Mouse (Mus musculus): Measurements from ENCODE around the gene Ankrd11. TPM values are rescaled to one million over a fixed set of nuclear protein-coding genes. Genes with fewer than 3 reads are reported as not detected.
A peak's percentile ranks its signal among the peaks of the same experiment; 100 is the strongest.

Gene Ankrd11
- polyA plus RNA-seq, 1 experiment from 2014 or later: 46.5 TPM

DNA sequence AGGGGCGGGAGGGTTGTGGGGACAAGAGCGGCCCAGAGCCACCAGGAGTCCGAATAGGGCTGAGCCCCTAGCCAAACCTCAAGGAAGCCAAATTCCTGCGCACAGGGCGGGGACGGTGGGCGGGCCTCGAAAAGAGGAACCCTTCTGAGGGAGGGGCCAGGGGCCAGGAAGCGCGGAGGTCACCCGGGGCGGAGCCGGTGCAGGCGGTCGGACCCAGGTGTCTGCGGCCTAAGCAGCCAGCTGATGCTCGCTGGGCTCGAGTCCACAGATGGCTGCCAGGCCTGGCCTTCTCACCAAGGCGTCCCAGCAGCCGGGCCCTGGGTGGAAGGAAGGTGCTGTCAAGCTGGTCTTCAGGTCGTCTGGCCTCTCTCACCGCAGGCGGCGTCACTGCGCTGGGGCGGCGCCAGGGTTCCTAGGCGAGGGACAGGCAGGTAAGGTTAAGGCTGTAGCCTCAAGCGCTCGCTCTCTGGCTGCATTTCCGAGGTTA lies 171.7 kb downstream of the Ankrd11 start:
- no peaks in the 10 kb centered on the region for H3K9me3 ChIP-seq (ENCODE audit: low read length)
- peak; percentile 67 for DNase-seq (ENCODE audit: low spot score)
- peak overlapping the region; percentile 30 for H3K4me3 ChIP-seq (ENCODE audit: low read depth, low read length)
- no peak overlapping the region for H3K9ac ChIP-seq (replicated peaks; ENCODE audit: low read depth)
- no peaks in the 10 kb centered on the region for H3K36me3 ChIP-seq (ENCODE audit: insufficient read depth, low read length)
- no peak overlapping the region for H3K27ac ChIP-seq (ENCODE audit: low read length)
- H3K27me3 ChIP-seq (replicated peaks; ENCODE audit: insufficient read depth, low read length): no peaks in the 10 kb centered on the region
- peak overlapping the region; percentile 48 for H3K4me2 ChIP-seq (replicated peaks; ENCODE audit: low read depth, low read length)
- no peak for TF ChIP-seq EP300 (IDR thresholded peaks at IDR 0.05)
- 23% methylated on average over 31 of the region's 31 CpGs for WGBS
- ATAC-seq: peak; percentile 84
- H3K4me1 ChIP-seq (ENCODE audit: insufficient read depth, low read depth, low read length): no peaks in the 10 kb centered on the region

DNA sequence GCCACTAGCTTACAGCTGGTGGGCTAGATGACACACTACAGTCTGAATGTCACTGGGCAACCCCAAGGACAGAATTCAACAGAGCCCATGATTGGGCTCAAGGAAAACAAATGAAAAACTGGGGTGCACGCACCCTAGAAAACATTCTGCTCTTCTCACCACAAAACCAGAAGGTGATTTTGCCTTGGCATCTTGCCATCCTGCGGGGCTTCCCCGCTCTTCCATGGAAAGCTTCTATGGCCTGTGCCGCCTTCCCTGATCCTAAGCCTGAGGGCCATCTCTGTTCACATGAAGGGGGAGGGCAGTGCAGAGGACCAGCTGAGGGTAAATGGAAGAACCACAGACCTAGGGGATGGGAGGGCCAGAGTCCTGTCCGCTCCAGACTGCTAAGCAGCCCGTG lies 174.1 kb downstream of the Ankrd11 start:
- no peak overlapping the region for H3K4me3 ChIP-seq (ENCODE audit: low read depth, low read length)
- no peak for DNase-seq (ENCODE audit: low spot score)
- no peaks in the 10 kb centered on the region for H3K36me3 ChIP-seq (ENCODE audit: insufficient read depth, low read length)
- TF ChIP-seq EP300 (IDR thresholded peaks at IDR 0.05) (no peak), CTCF (IDR thresholded peaks at IDR 0.05) (no peak)
- ATAC-seq: no peak
- no peaks in the 10 kb centered on the region for H3K9me3 ChIP-seq (ENCODE audit: low read length)
- 85% methylated on average over 6 of the region's 6 CpGs for WGBS
- H3K27ac ChIP-seq (ENCODE audit: low read length): no peak overlapping the region
- H3K9ac ChIP-seq (replicated peaks; ENCODE audit: low read depth): no peak overlapping the region
- H3K4me2 ChIP-seq (replicated peaks; ENCODE audit: low read depth, low read length): no peak overlapping the region
- H3K27me3 ChIP-seq (replicated peaks; ENCODE audit: insufficient read depth, low read length): no peaks in the 10 kb centered on the region
- H3K4me1 ChIP-seq (ENCODE audit: insufficient read depth, low read depth, low read length): no peaks in the 10 kb centered on the region

GRCm38 (mm10) chr8:122866231-122866630 lies 175.8 kb downstream of the Ankrd11 start:
- Histone ChIP-seq H3K4me2 (replicated peaks; ENCODE audit: low read depth, low read length) (no peak overlapping the region), H3K36me3 (ENCODE audit: insufficient read depth, low read length) (no peaks in the 10 kb centered on the region), H3K27me3 (replicated peaks; ENCODE audit: insufficient read depth, low read length) (no peaks in the 10 kb centered on the region), H3K9me3 (ENCODE audit: low read length) (no peaks in the 10 kb centered on the region), H3K9ac (replicated peaks; ENCODE audit: low read depth) (no peak overlapping the region), H3K27ac (ENCODE audit: low read length) (no peak overlapping the region), H3K4me1 (ENCODE audit: insufficient read depth, low read depth, low read length) (no peaks in the 10 kb centered on the region), H3K4me3 (ENCODE audit: low read depth, low read length) (no peak overlapping the region)
- TF ChIP-seq CTCF (IDR thresholded peaks at IDR 0.05) (no peak), EP300 (IDR thresholded peaks at IDR 0.05) (no peak)
- ATAC-seq (no peak), DNase-seq (ENCODE audit: low spot score) (no peak)
- WGBS: 70% methylated on average over 8 of the region's 8 CpGs

- TF ChIP-seq EP300 (IDR thresholded peaks at IDR 0.05) (no peak), CTCF (IDR thresholded peaks at IDR 0.05) (peak; percentile 56)
- Histone ChIP-seq H3K4me1 (ENCODE audit: insufficient read depth, low read depth, low read length) (no peaks in the 10 kb centered on the region), H3K27ac (ENCODE audit: low read length) (no peak overlapping the region), H3K36me3 (ENCODE audit: insufficient read depth, low read length) (no peaks in the 10 kb centered on the region), H3K9me3 (ENCODE audit: low read length) (no peaks in the 10 kb centered on the region), H3K4me3 (ENCODE audit: low read depth, low read length) (no peak overlapping the region), H3K27me3 (replicated peaks; ENCODE audit: insufficient read depth, low read length) (no peaks in the 10 kb centered on the region), H3K4me2 (replicated peaks; ENCODE audit: low read depth, low read length) (no peak overlapping the region), H3K9ac (replicated peaks; ENCODE audit: low read depth) (no peak overlapping the region)
- WGBS: 68% methylated on average over 10 of the region's 10 CpGs
- no peak for ATAC-seq
- DNase-seq (ENCODE audit: low spot score): peak; percentile 22
These were observed 176.6 kb downstream of the Ankrd11 start for GRCm38 (mm10) chr8:122865441-122865840.

GRCm38 (mm10) chr8:122864719-122865129 lies 177.4 kb downstream of the Ankrd11 start:
- 0 out of 2 replicates have a peak overlapping the region, but pooled peaks have one; percentile 14 for H3K4me2 ChIP-seq (replicated peaks; ENCODE audit: low read depth, low read length)
- no peak for TF ChIP-seq EP300 (IDR thresholded peaks at IDR 0.05)
- no peak for TF ChIP-seq CTCF (IDR thresholded peaks at IDR 0.05)
- no peak overlapping the region for H3K27ac ChIP-seq (ENCODE audit: low read length)
- H3K36me3 ChIP-seq (ENCODE audit: insufficient read depth, low read length): no peaks in the 10 kb centered on the region
- no peaks in the 10 kb centered on the region for H3K4me1 ChIP-seq (ENCODE audit: insufficient read depth, low read depth, low read length)
- H3K4me3 ChIP-seq (ENCODE audit: low read depth, low read length): no peak overlapping the region
- no peak overlapping the region for H3K9ac ChIP-seq (replicated peaks; ENCODE audit: low read depth)
- no peaks in the 10 kb centered on the region for H3K9me3 ChIP-seq (ENCODE audit: low read length)
- DNase-seq (ENCODE audit: low spot score) (no peak), ATAC-seq (no peak)
- H3K27me3 ChIP-seq (replicated peaks; ENCODE audit: insufficient read depth, low read length): no peaks in the 10 kb centered on the region
- 66% methylated on average over 26 of the region's 26 CpGs for WGBS

- ATAC-seq (no peak; the same call in 1 of the 2 replicates), DNase-seq (ENCODE audit: low spot score) (no peak)
- Histone ChIP-seq H3K36me3 (ENCODE audit: insufficient read depth, low read length) (no peaks in the 10 kb centered on the region), H3K9me3 (ENCODE audit: low read length) (no peaks in the 10 kb centered on the region), H3K27me3 (replicated peaks; ENCODE audit: insufficient read depth, low read length) (no peaks in the 10 kb centered on the region), H3K4me3 (ENCODE audit: low read depth, low read length) (no peak overlapping the region), H3K27ac (ENCODE audit: low read length) (no peak overlapping the region), H3K4me2 (replicated peaks; ENCODE audit: low read depth, low read length) (no peak overlapping the region), H3K4me1 (ENCODE audit: insufficient read depth, low read depth, low read length) (no peaks in the 10 kb centered on the region), H3K9ac (replicated peaks; ENCODE audit: low read depth) (no peak overlapping the region)
- TF ChIP-seq CTCF (IDR thresholded peaks at IDR 0.05): no peak
- no peak for TF ChIP-seq EP300 (IDR thresholded peaks at IDR 0.05)
- 52% methylated on average over 13 of the region's 13 CpGs for WGBS
These were observed 182.2 kb downstream of the Ankrd11 start for GRCm38 (mm10) chr8:122859843-122860242.

DNA sequence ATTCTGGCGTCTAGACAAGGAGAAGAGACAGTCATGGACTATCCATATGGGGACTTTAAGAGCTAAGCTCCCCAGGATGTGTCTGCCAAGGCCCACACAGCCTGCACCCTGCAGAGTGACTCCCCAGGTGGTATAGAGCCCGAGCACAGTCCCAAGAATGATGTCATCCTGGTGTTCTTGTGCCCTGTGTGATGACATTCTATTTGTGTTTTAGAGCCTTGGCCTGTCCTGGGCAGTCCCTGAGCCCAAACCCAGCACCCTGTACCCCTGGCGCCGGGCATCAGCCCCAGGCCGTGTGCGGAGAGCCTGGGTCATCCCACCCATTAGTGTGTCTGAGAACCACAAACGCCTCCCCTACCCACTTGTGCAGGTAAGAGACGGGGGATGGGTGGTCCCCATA lies 185.8 kb downstream of the Ankrd11 start:
- no peaks in the 10 kb centered on the region for H3K4me1 ChIP-seq (ENCODE audit: insufficient read depth, low read depth, low read length)
- H3K4me3 ChIP-seq (ENCODE audit: low read depth, low read length): no peak overlapping the region
- no peak overlapping the region for H3K9ac ChIP-seq (replicated peaks; ENCODE audit: low read depth)
- H3K27me3 ChIP-seq (replicated peaks; ENCODE audit: insufficient read depth, low read length): no peaks in the 10 kb centered on the region
- 73% methylated on average over 8 of the region's 8 CpGs for WGBS
- H3K27ac ChIP-seq (ENCODE audit: low read length): no peak overlapping the region
- no peaks in the 10 kb centered on the region for H3K36me3 ChIP-seq (ENCODE audit: insufficient read depth, low read length)
- DNase-seq (ENCODE audit: low spot score): no peak
- no peaks in the 10 kb centered on the region for H3K9me3 ChIP-seq (ENCODE audit: low read length)
- ATAC-seq: no peak
- TF ChIP-seq EP300 (IDR thresholded peaks at IDR 0.05) (no peak), CTCF (IDR thresholded peaks at IDR 0.05) (no peak)
- no peak overlapping the region for H3K4me2 ChIP-seq (replicated peaks; ENCODE audit: low read depth, low read length)
